10 mouse cellular contexts compared by ENCODE assay signal in the genomic region with DNA sequence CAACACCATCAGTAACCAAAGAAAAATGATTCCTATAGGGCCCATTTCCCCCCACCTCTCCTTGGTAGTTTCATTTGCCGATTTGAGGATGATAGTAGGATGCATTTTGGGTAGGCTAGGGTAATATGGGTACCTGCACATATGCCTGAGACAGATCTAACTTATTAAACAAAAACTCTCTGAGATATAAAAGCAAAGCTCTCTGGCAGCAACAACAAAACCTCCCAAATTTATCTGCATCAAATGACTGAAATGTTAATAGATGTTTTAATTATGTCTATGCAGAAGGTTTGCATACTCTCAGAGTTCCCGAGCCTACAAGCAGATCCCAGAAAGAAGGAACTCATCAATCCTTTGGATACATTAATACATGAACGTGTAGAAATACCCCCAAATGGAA. TPM values are rescaled to one million over a fixed set of nuclear protein-coding genes. Genes with fewer than 3 reads are reported as not detected.
DNase-seq lines count a peak whose midpoint lies in the region; ATAC-seq lines count a peak whose summit lies in the region.
"Had no signal": no experiment of that assay in that cellular context is flagged by ENCODE, and none has a peak within 500 bp of the region (broad histone marks: within the 10 kb centered on the region; RNA-seq: fewer than 3 reads in every experiment).

No protein-coding gene starts in this region.

- H3K27ac ChIP-seq in heart, embryonic 10.5 days, result peak overlapping the region; percentile 84
- H3K27ac ChIP-seq in hindbrain, embryonic 11.5 days (ENCODE audit: low read depth, low read length), result no peak overlapping the region
- no peak overlapping the region for H3K27ac ChIP-seq in liver, embryonic 15.5 days (replicated peaks)

- no peaks in the 10 kb centered on the region for H3K9me3 ChIP-seq in heart, embryonic 10.5 days
- H3K9me3 ChIP-seq in hindbrain, embryonic 11.5 days (ENCODE audit: control insufficient read depth, low read length), result no peaks in the 10 kb centered on the region
- no peaks in the 10 kb centered on the region for H3K9me3 ChIP-seq in liver, embryonic 15.5 days (replicated peaks)

- peak overlapping the region; percentile 45; the same call in 1 of the 2 replicates for H3K9ac ChIP-seq in hindbrain, embryonic 11.5 days (ENCODE audit: low read depth, low read length)
- H3K9ac ChIP-seq in liver, embryonic 15.5 days, result no peak overlapping the region; the same call in 1 of the 2 replicates

- no peak for DNase-seq in heart, embryonic 10.5 days (ENCODE audit: low spot score)
- no peak for DNase-seq in heart, postnatal 25 days (ENCODE audit: low spot score)
- peak; percentile 17 for DNase-seq in NIH3T3 (ENCODE audit: low read depth)
- no peak for DNase-seq in hindbrain, embryonic 11.5 days (ENCODE audit: low spot score)
- no peak for DNase-seq in urinary bladder, postnatal 14 days (ENCODE audit: low spot score)
- DNase-seq in spleen, adult 12 weeks (ENCODE audit: low spot score), result no peak
- DNase-seq in urinary bladder, adult 2 months (ENCODE audit: low spot score), result no peak
- DNase-seq: B cell, adult 2 months; layer of hippocampus, adult 9-11 months had no signal

- H3K36me3 ChIP-seq in heart, embryonic 10.5 days, result peaks cover 14% of the 10 kb centered on the region
- H3K36me3 ChIP-seq in hindbrain, embryonic 11.5 days (ENCODE audit: control insufficient read depth, insufficient read depth, low read length), result no peaks in the 10 kb centered on the region
- H3K36me3 ChIP-seq in liver, embryonic 15.5 days (replicated peaks), result 0 out of 2 replicates have a peak, but pooled peaks cover 7% of the 10 kb centered on the region

- H3K4me1 ChIP-seq in heart, embryonic 10.5 days, result peaks cover 12% of the 10 kb centered on the region
- H3K4me1 ChIP-seq in hindbrain, embryonic 11.5 days (replicated peaks; ENCODE audit: control insufficient read depth, insufficient read depth, low read length), result no peaks in the 10 kb centered on the region
- H3K4me1 ChIP-seq in liver, embryonic 15.5 days (replicated peaks), result peaks cover 6% of the 10 kb centered on the region; the same call in 1 of the 2 replicates

- peak overlapping the region; percentile 38 for H3K4me2 ChIP-seq in hindbrain, embryonic 11.5 days (replicated peaks; ENCODE audit: low read depth, low read length)
- H3K4me2 ChIP-seq in liver, embryonic 15.5 days, result peak overlapping the region; percentile 29

- H3K27me3 ChIP-seq in heart, embryonic 10.5 days (ENCODE audit: insufficient read depth, poor library complexity, severe bottlenecking), result no peaks in the 10 kb centered on the region
- H3K27me3 ChIP-seq in hindbrain, embryonic 11.5 days (ENCODE audit: control insufficient read depth, insufficient read depth, low read length), result no peaks in the 10 kb centered on the region
- H3K27me3 ChIP-seq in liver, embryonic 15.5 days, result no peaks in the 10 kb centered on the region

- ATAC-seq in hindbrain, embryonic 11.5 days (ENCODE audit: low FRiP score), result no peak
- no peak for ATAC-seq in liver, embryonic 15.5 days (ENCODE audit: insufficient read depth)

- H3K4me3 ChIP-seq in heart, embryonic 10.5 days, result peak overlapping the region; percentile 57
- peak overlapping the region; percentile 34 for H3K4me3 ChIP-seq in hindbrain, embryonic 11.5 days (ENCODE audit: low read depth, low read length)
- H3K4me3 ChIP-seq in liver, embryonic 15.5 days (replicated peaks), result peak overlapping the region; percentile 49

- WGBS in heart, embryonic 10.5 days, result 63% methylated on average over 3 of the region's 3 CpGs
- 67% methylated on average over 3 of the region's 3 CpGs for WGBS in hindbrain, embryonic 11.5 days
- 37% methylated on average over 3 of the region's 3 CpGs for WGBS in liver, embryonic 15.5 days (ENCODE audit: insufficient replicate concordance)

- intact Hi-C loops in heart, postnatal 25 days (cut with DNase I), result loop anchor here (5.0 to 10.0 kb wide), 2 partner anchors 46 to 197 kb away; no protein-coding TSS in a partner anchor

RNA-seq across cellular contexts. Expression of a gene that starts 1.7 kb away (rescaled TPM):
- polyA plus RNA-seq in heart, embryonic 10.5 days (2016; fragmentation: Nextera tagmentation; extraction: Ambion mirVana), result 61.3 and 66.1 TPM in 2 replicates
- total RNA-seq in heart, postnatal 25 days (2021), result 10 to 100 TPM; 14.7 to 17.1 TPM
- polyA plus RNA-seq in hindbrain, embryonic 11.5 days (2014; fragmentation: Nextera tagmentation; extraction: Ambion mirVana), result 76.3 and 86.3 TPM in 2 replicates
- polyA plus RNA-seq in liver, embryonic 15.5 days (2015; fragmentation: Nextera tagmentation; extraction: Ambion mirVana), result 85.4 and 97.8 TPM in 2 replicates
- polyA plus RNA-seq in urinary bladder, adult 2 months (2012; rRNA removed), result 43.3 and 46.6 TPM in 2 replicates
